Mouse (Mus musculus): Measurements from ENCODE around the gene Ier5. TPM values are rescaled to one million over a fixed set of nuclear protein-coding genes. Genes with fewer than 3 reads are reported as not detected.

Gene Ier5
- polyA plus RNA-seq, 1 experiment: 21.1 TPM

DNA sequence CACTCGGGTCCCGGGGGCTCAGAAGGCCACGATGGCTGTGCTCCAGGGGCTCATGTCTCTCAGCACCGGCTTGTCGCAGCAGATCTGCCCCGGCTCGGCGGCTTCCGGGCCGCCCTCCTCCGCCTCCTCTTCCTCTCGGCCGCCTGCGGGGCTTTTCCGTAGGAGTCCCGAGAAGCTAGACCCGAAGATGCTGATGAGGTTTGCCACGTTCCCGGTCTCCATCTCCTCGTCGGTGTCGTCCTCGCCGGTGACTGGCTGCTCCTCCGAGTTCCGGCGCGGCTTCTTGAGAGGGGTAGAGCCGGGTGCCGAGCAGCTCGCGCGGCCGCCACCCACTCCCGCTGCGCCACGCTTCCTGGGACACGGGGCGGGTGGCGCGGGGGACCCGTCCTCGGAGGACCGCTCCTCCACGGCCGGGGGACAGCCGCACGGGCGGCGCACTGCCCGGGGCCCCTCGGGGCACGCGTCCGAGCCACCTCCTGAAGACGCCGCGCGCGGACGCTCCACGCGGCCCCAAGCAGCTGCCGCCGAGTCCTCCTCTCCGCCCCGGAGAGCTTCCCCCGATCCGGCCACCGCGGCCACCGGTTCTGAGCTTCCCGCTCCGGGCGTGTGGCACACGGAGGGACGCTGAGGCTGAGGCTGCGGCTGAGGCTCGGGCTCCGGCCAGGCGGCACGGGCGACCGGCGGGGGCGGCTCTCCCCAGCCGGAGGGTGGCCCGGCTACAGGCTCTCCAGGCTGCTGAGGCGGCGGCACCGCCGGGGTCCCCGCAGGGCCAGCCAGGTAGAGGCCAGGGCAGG is 753 bp downstream of the Ier5 start:
- Histone ChIP-seq H3K4me3 (peak overlapping the region; percentile 69), H3K27me3 (ENCODE audit: control insufficient read depth, insufficient read depth, insufficient read length) (no peaks in the 10 kb centered on the region), H3K36me3 (ENCODE audit: control insufficient read depth, insufficient read depth) (peaks cover 7% of the 10 kb centered on the region), H3K79me2 (ENCODE audit: control insufficient read depth, insufficient read depth) (peaks cover 46% of the 10 kb centered on the region), H3K4me2 (ENCODE audit: low read depth) (peak overlapping the region; percentile 88), H3ac (ENCODE audit: control insufficient read depth, insufficient read length) (peak overlapping the region; percentile 87)
- TF ChIP-seq TCF12 (IDR thresholded peaks at IDR 0.05; ENCODE audit: insufficient read depth, poor library complexity, severe bottlenecking) (no peak), POLR2A (IDR thresholded peaks at IDR 0.05; ENCODE audit: insufficient read length, low read depth) (peak; percentile 7), POLR2AphosphoS2 (IDR thresholded peaks at IDR 0.05; ENCODE audit: insufficient read length, low read depth) (peak; percentile 15), MYOG (IDR thresholded peaks at IDR 0.05; ENCODE audit: control insufficient read depth in 1 of 3, insufficient read depth in 1 of 3, insufficient read length in 2 of 3, low read depth in 2 of 3) (peak in 1 of 3 experiments; percentile 3)

DNA sequence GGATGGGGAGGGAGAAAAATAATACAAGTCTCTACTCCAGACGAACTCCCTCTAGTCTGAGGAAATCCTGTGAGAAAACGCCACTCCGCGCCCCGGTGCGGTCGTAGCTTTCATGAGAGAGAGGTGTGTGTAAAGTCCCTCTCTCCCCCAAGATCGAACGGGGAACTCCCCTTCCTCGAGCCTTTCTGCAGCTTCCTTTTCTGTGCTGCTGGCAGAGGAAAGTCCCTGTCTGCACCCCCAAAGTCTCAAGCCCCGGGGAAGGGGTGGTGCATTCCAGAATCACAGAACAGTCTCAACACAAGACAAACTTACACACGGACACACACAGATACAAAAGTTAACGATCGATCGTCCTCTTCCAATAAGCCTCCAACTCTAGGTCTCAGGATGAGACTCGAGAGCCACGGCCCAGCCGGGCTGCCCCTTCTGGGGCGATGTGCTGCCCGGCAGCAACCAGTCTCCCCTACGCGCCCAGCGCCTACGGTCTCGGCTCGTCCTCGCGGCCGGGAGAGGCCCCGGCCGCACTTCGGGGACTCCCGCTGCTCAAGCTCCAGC is 1.4 kb downstream of the Ier5 start:
- peak overlapping the region; percentile 88 for H3K4me2 ChIP-seq (ENCODE audit: low read depth)
- H3K79me2 ChIP-seq (ENCODE audit: control insufficient read depth, insufficient read depth): peaks cover 46% of the 10 kb centered on the region
- peak overlapping the region; percentile 87 for H3ac ChIP-seq (ENCODE audit: control insufficient read depth, insufficient read length)
- H3K27me3 ChIP-seq (ENCODE audit: control insufficient read depth, insufficient read depth, insufficient read length): no peaks in the 10 kb centered on the region
- peak overlapping the region; percentile 69 for H3K4me3 ChIP-seq
- no peak for TF ChIP-seq MYOD1 (IDR thresholded peaks at IDR 0.05; ENCODE audit: control insufficient read depth in 1 of 3, insufficient read length in 2 of 3, low read depth in 2 of 3)
- TF ChIP-seq E2F4 (IDR thresholded peaks at IDR 0.05; ENCODE audit: insufficient read depth): no peak
- no peak for TF ChIP-seq POLR2AphosphoS2 (IDR thresholded peaks at IDR 0.05; ENCODE audit: insufficient read length, low read depth)
- no peak for TF ChIP-seq REST (IDR thresholded peaks at IDR 0.05; ENCODE audit: insufficient read depth, insufficient read length)
- TF ChIP-seq MAX (IDR thresholded peaks at IDR 0.05; ENCODE audit: low read depth): no peak
- TF ChIP-seq TCF3 (IDR thresholded peaks at IDR 0.05; ENCODE audit: insufficient read length, low read depth): no peak
- no peak for TF ChIP-seq POLR2A (IDR thresholded peaks at IDR 0.05; ENCODE audit: insufficient read length, low read depth)
- TF ChIP-seq TCF12 (IDR thresholded peaks at IDR 0.05; ENCODE audit: insufficient read depth, poor library complexity, severe bottlenecking): no peak
- TF ChIP-seq MYOG (IDR thresholded peaks at IDR 0.05; ENCODE audit: control insufficient read depth in 1 of 3, insufficient read depth in 1 of 3, insufficient read length in 2 of 3, low read depth in 2 of 3): no peak
- TF ChIP-seq SRF (IDR thresholded peaks at IDR 0.05; ENCODE audit: control insufficient read depth, insufficient read length, low read depth): no peak
- TF ChIP-seq CEBPB (IDR thresholded peaks at IDR 0.05; ENCODE audit: insufficient read depth, poor library complexity, severe bottlenecking): no peak
- TF ChIP-seq USF1 (IDR thresholded peaks at IDR 0.05; ENCODE audit: low read depth): no peak
- peaks cover 7% of the 10 kb centered on the region for H3K36me3 ChIP-seq (ENCODE audit: control insufficient read depth, insufficient read depth)

DNA sequence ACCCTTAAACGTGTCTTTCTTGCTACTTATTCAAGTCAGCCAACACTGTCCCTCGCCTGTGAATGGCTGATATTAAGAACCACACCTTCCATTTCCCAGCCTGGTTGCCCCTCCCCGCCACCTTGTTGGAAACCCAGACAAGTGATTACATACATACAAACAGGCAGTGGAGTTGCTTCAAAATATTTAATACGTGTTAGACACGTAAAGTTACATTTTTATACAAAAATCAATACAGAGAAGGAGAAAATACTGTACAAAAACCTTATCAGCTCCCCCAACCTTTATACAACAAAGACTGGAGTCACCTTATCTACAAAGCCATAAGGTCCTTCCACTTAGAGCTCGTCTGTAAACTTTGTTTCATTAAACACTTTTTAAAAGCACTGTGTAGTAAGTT is 2.1 kb downstream of the Ier5 start:
- H3ac ChIP-seq (ENCODE audit: control insufficient read depth, insufficient read length): peak overlapping the region; percentile 87

DNA sequence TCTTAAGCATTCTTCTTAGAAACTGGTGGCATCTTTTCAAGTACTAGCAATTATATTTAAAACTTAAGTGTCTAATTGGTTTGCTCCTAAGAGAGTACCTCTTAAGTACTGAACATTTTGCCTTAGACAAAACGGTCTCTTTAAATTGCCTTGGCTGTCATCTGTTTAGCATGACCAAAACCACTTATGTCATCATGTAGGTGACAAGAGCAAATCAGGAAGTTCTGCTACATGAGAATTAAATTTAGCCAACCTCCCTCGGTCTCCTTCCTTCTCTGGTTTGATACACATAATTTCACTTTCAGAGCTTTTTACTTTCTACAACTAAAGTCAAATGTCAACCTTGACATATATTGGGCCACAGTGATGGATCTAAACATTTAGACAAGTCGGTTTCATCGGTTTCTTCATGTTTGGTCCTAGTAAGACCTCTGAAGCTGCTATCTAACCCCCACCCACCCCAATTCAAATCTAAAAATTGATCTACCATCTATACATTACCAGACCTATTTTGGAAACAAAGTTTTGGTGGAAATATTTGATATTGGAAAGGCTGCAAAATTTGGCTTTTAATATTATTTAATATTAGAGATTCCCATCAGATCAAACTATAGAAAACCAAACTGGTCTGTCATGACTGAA is 2.7 kb downstream of the Ier5 start:
- H3K36me3 ChIP-seq (ENCODE audit: control insufficient read depth, insufficient read depth): peaks cover 7% of the 10 kb centered on the region
- no peaks in the 10 kb centered on the region for H3K27me3 ChIP-seq (ENCODE audit: control insufficient read depth, insufficient read depth, insufficient read length)
- TF ChIP-seq MYOG (IDR thresholded peaks at IDR 0.05; ENCODE audit: control insufficient read depth in 1 of 3, insufficient read depth in 1 of 3, insufficient read length in 2 of 3, low read depth in 2 of 3): no peak
- no peak for TF ChIP-seq E2F4 (IDR thresholded peaks at IDR 0.05; ENCODE audit: insufficient read depth)
- TF ChIP-seq SRF (IDR thresholded peaks at IDR 0.05; ENCODE audit: control insufficient read depth, insufficient read length, low read depth): no peak
- no peak for TF ChIP-seq TCF12 (IDR thresholded peaks at IDR 0.05; ENCODE audit: insufficient read depth, poor library complexity, severe bottlenecking)
- no peak for TF ChIP-seq POLR2AphosphoS2 (IDR thresholded peaks at IDR 0.05; ENCODE audit: insufficient read length, low read depth)
- TF ChIP-seq POLR2A (IDR thresholded peaks at IDR 0.05; ENCODE audit: insufficient read length, low read depth): no peak
- H3K4me3 ChIP-seq: peak overlapping the region; percentile 69
- H3ac ChIP-seq (ENCODE audit: control insufficient read depth, insufficient read length): no peak overlapping the region
- H3K79me2 ChIP-seq (ENCODE audit: control insufficient read depth, insufficient read depth): peaks cover 46% of the 10 kb centered on the region
- H3K4me2 ChIP-seq (ENCODE audit: low read depth): peak overlapping the region; percentile 88

More for the DNA sequence above, 2.1 kb downstream of the Ier5 start:
- Histone ChIP-seq H3K27me3 (ENCODE audit: control insufficient read depth, insufficient read depth, insufficient read length) (no peaks in the 10 kb centered on the region), H3K36me3 (ENCODE audit: control insufficient read depth, insufficient read depth) (peaks cover 7% of the 10 kb centered on the region), H3K4me2 (ENCODE audit: low read depth) (peak overlapping the region; percentile 88), H3K4me3 (peak overlapping the region; percentile 69), H3K79me2 (ENCODE audit: control insufficient read depth, insufficient read depth) (peaks cover 46% of the 10 kb centered on the region)
- no peak for TF ChIP-seq CEBPB (IDR thresholded peaks at IDR 0.05; ENCODE audit: insufficient read depth, poor library complexity, severe bottlenecking)
- TF ChIP-seq POLR2AphosphoS2 (IDR thresholded peaks at IDR 0.05; ENCODE audit: insufficient read length, low read depth): no peak
- TF ChIP-seq USF1 (IDR thresholded peaks at IDR 0.05; ENCODE audit: low read depth): no peak
- no peak for TF ChIP-seq REST (IDR thresholded peaks at IDR 0.05; ENCODE audit: insufficient read depth, insufficient read length)
- no peak for TF ChIP-seq TCF12 (IDR thresholded peaks at IDR 0.05; ENCODE audit: insufficient read depth, poor library complexity, severe bottlenecking)
- no peak for TF ChIP-seq SRF (IDR thresholded peaks at IDR 0.05; ENCODE audit: control insufficient read depth, insufficient read length, low read depth)
- no peak for TF ChIP-seq E2F4 (IDR thresholded peaks at IDR 0.05; ENCODE audit: insufficient read depth)

All from myocyte (in vitro differentiated cells).